Mouse (Mus musculus): Measurements from ENCODE around the gene Lbx1. TPM values are rescaled to one million over a fixed set of nuclear protein-coding genes. Genes with fewer than 3 reads are reported as not detected.

Lbx1 gene
- not detected in 2 replicates for polyA plus RNA-seq (2015; fragmentation: Nextera tagmentation; extraction: Ambion mirVana)

- Histone ChIP-seq H3K9ac (ENCODE audit: low read depth, low read length) (no peak within 1 kb of the TSS), H3K4me2 (ENCODE audit: low read depth, low read length) (peak within 1 kb of the TSS; percentile 58), H3K36me3 (ENCODE audit: control insufficient read depth, insufficient read depth, low read length) (no peaks in the 10 kb centered on the region), H3K27me3 (replicated peaks; ENCODE audit: control insufficient read depth, insufficient read depth, low read length) (peaks cover 87% of the 10 kb centered on the region), H3K9me3 (ENCODE audit: control insufficient read depth, low read length) (no peaks in the 10 kb centered on the region), H3K4me1 (ENCODE audit: control insufficient read depth, insufficient read depth, low read length) (peaks cover 24% of the 10 kb centered on the region), H3K4me3 (ENCODE audit: low read length) (peak within 1 kb of the TSS; percentile 37), H3K27ac (ENCODE audit: low read length) (no peak within 1 kb of the TSS)
- WGBS, result under 1% methylated on average over 30 of the region's 30 CpGs
- peak; percentile 41 for ATAC-seq
Measured at GRCm38 (mm10) chr19:45235766-45236362, at the start of gene Lbx1. Lbx1 (minus strand) TSS chr19:45235812.

- ATAC-seq, result no peak
- H3K4me2 ChIP-seq (ENCODE audit: low read depth, low read length), result no peak overlapping the region
- H3K27ac ChIP-seq (ENCODE audit: low read length), result no peak overlapping the region
- H3K36me3 ChIP-seq (ENCODE audit: control insufficient read depth, insufficient read depth, low read length), result no peaks in the 10 kb centered on the region
- WGBS, result 6% methylated on average over 10 of the region's 10 CpGs
- H3K27me3 ChIP-seq (replicated peaks; ENCODE audit: control insufficient read depth, insufficient read depth, low read length), result peaks cover 3% of the 10 kb centered on the region
- no peak overlapping the region for H3K9ac ChIP-seq (ENCODE audit: low read depth, low read length)
- no peaks in the 10 kb centered on the region for H3K9me3 ChIP-seq (ENCODE audit: control insufficient read depth, low read length)
- H3K4me1 ChIP-seq (ENCODE audit: control insufficient read depth, insufficient read depth, low read length), result no peaks in the 10 kb centered on the region
- no peak overlapping the region for H3K4me3 ChIP-seq (ENCODE audit: low read length)
Measured at GRCm38 (mm10) chr19:45283302-45283701, 47.7 kb upstream of the Lbx1 start.

- 66% methylated on average over 4 of the region's 4 CpGs for WGBS
- Histone ChIP-seq H3K9ac (ENCODE audit: low read depth, low read length) (no peak overlapping the region), H3K4me2 (ENCODE audit: low read depth, low read length) (no peak overlapping the region), H3K27me3 (replicated peaks; ENCODE audit: control insufficient read depth, insufficient read depth, low read length) (no peaks in the 10 kb centered on the region), H3K9me3 (ENCODE audit: control insufficient read depth, low read length) (no peaks in the 10 kb centered on the region), H3K36me3 (ENCODE audit: control insufficient read depth, insufficient read depth, low read length) (no peaks in the 10 kb centered on the region), H3K4me3 (ENCODE audit: low read length) (no peak overlapping the region), H3K4me1 (ENCODE audit: control insufficient read depth, insufficient read depth, low read length) (no peaks in the 10 kb centered on the region), H3K27ac (ENCODE audit: low read length) (no peak overlapping the region)
- no peak for ATAC-seq
Measured at GRCm38 (mm10) chr19:45276196-45276595, 40.6 kb upstream of the Lbx1 start.

- no peaks in the 10 kb centered on the region for H3K9me3 ChIP-seq (ENCODE audit: control insufficient read depth, low read length)
- no peak overlapping the region for H3K4me3 ChIP-seq (ENCODE audit: low read length)
- H3K4me1 ChIP-seq (ENCODE audit: control insufficient read depth, insufficient read depth, low read length), result no peaks in the 10 kb centered on the region
- H3K36me3 ChIP-seq (ENCODE audit: control insufficient read depth, insufficient read depth, low read length), result no peaks in the 10 kb centered on the region
- H3K27me3 ChIP-seq (replicated peaks; ENCODE audit: control insufficient read depth, insufficient read depth, low read length), result no peaks in the 10 kb centered on the region
- ATAC-seq, result no peak
- H3K4me2 ChIP-seq (ENCODE audit: low read depth, low read length), result no peak overlapping the region
- H3K27ac ChIP-seq (ENCODE audit: low read length), result no peak overlapping the region
- H3K9ac ChIP-seq (ENCODE audit: low read depth, low read length), result no peak overlapping the region
- WGBS, result 27% methylated on average over 10 of the region's 10 CpGs
Measured at GRCm38 (mm10) chr19:45271986-45272385, 36.4 kb upstream of the Lbx1 start.

GRCm38 (mm10) chr19:45262995-45263394 is 27.4 kb upstream of the Lbx1 start:
- Histone ChIP-seq H3K9ac (ENCODE audit: low read depth, low read length) (no peak overlapping the region), H3K4me2 (ENCODE audit: low read depth, low read length) (no peak overlapping the region), H3K27ac (ENCODE audit: low read length) (no peak overlapping the region), H3K9me3 (ENCODE audit: control insufficient read depth, low read length) (no peaks in the 10 kb centered on the region), H3K36me3 (ENCODE audit: control insufficient read depth, insufficient read depth, low read length) (no peaks in the 10 kb centered on the region), H3K4me1 (ENCODE audit: control insufficient read depth, insufficient read depth, low read length) (no peaks in the 10 kb centered on the region), H3K4me3 (ENCODE audit: low read length) (no peak overlapping the region), H3K27me3 (replicated peaks; ENCODE audit: control insufficient read depth, insufficient read depth, low read length) (no peaks in the 10 kb centered on the region)
- no peak for ATAC-seq
- WGBS, result 68% methylated on average over 10 of the region's 10 CpGs

GRCm38 (mm10) chr19:45257414-45258326 is 22.1 kb upstream of the Lbx1 start:
- Histone ChIP-seq H3K27ac (ENCODE audit: low read length) (no peak overlapping the region), H3K36me3 (ENCODE audit: control insufficient read depth, insufficient read depth, low read length) (no peaks in the 10 kb centered on the region), H3K4me3 (ENCODE audit: low read length) (no peak overlapping the region), H3K27me3 (replicated peaks; ENCODE audit: control insufficient read depth, insufficient read depth, low read length) (no peaks in the 10 kb centered on the region), H3K4me2 (ENCODE audit: low read depth, low read length) (no peak overlapping the region), H3K9ac (ENCODE audit: low read depth, low read length) (no peak overlapping the region), H3K9me3 (ENCODE audit: control insufficient read depth, low read length) (no peaks in the 10 kb centered on the region), H3K4me1 (ENCODE audit: control insufficient read depth, insufficient read depth, low read length) (no peaks in the 10 kb centered on the region)
- no peak for ATAC-seq
- WGBS, result 49% methylated on average over 15 of the region's 15 CpGs

- Histone ChIP-seq H3K27me3 (replicated peaks; ENCODE audit: control insufficient read depth, insufficient read depth, low read length) (peaks cover 8% of the 10 kb centered on the region; the same call in 1 of the 2 replicates), H3K4me3 (ENCODE audit: low read length) (no peak overlapping the region), H3K4me2 (ENCODE audit: low read depth, low read length) (no peak overlapping the region), H3K4me1 (ENCODE audit: control insufficient read depth, insufficient read depth, low read length) (no peaks in the 10 kb centered on the region), H3K9ac (ENCODE audit: low read depth, low read length) (no peak overlapping the region), H3K36me3 (ENCODE audit: control insufficient read depth, insufficient read depth, low read length) (no peaks in the 10 kb centered on the region), H3K27ac (ENCODE audit: low read length) (no peak overlapping the region), H3K9me3 (ENCODE audit: control insufficient read depth, low read length) (no peaks in the 10 kb centered on the region)
- no peak for ATAC-seq
- 81% methylated on average over 7 of the region's 7 CpGs for WGBS
Measured at GRCm38 (mm10) chr19:45254806-45255205, 19.2 kb upstream of the Lbx1 start.

- H3K27me3 ChIP-seq (replicated peaks; ENCODE audit: control insufficient read depth, insufficient read depth, low read length), result peaks cover 8% of the 10 kb centered on the region; the same call in 1 of the 2 replicates
- 45% methylated on average over 3 of the region's 3 CpGs for WGBS
- no peak overlapping the region for H3K9ac ChIP-seq (ENCODE audit: low read depth, low read length)
Measured at GRCm38 (mm10) chr19:45252436-45252835, 16.8 kb upstream of the Lbx1 start.

GRCm38 (mm10) chr19:45248691-45249090 is 13.1 kb upstream of the Lbx1 start:
- WGBS, result 69% methylated on average over 19 of the region's 19 CpGs
- Histone ChIP-seq H3K4me1 (ENCODE audit: control insufficient read depth, insufficient read depth, low read length) (no peaks in the 10 kb centered on the region), H3K9ac (ENCODE audit: low read depth, low read length) (no peak overlapping the region), H3K27ac (ENCODE audit: low read length) (no peak overlapping the region), H3K4me2 (ENCODE audit: low read depth, low read length) (no peak overlapping the region), H3K27me3 (replicated peaks; ENCODE audit: control insufficient read depth, insufficient read depth, low read length) (peaks cover 25% of the 10 kb centered on the region), H3K36me3 (ENCODE audit: control insufficient read depth, insufficient read depth, low read length) (no peaks in the 10 kb centered on the region), H3K4me3 (ENCODE audit: low read length) (no peak overlapping the region), H3K9me3 (ENCODE audit: control insufficient read depth, low read length) (no peaks in the 10 kb centered on the region)
- no peak for ATAC-seq

More at GRCm38 (mm10) chr19:45252436-45252835, 16.8 kb upstream of the Lbx1 start:
- no peak overlapping the region for H3K4me2 ChIP-seq (ENCODE audit: low read depth, low read length)
- H3K27ac ChIP-seq (ENCODE audit: low read length), result no peak overlapping the region
- H3K4me3 ChIP-seq (ENCODE audit: low read length), result no peak overlapping the region
- no peaks in the 10 kb centered on the region for H3K9me3 ChIP-seq (ENCODE audit: control insufficient read depth, low read length)
- no peaks in the 10 kb centered on the region for H3K4me1 ChIP-seq (ENCODE audit: control insufficient read depth, insufficient read depth, low read length)
- no peaks in the 10 kb centered on the region for H3K36me3 ChIP-seq (ENCODE audit: control insufficient read depth, insufficient read depth, low read length)
- ATAC-seq, result no peak
